Mouse (Mus musculus) intestine, postnatal 0 days (tissue): Measurements from ENCODE around the gene Atf6b. TPM values are rescaled to one million over a fixed set of nuclear protein-coding genes. Genes with fewer than 3 reads are reported as not detected.

Experiments used
- ATAC-seq: fragments of 200-750 bp; cut with Nextera tagmentation; 2 replicates; pipeline ENCODE4 v1.8.0; 2017; ENCODE audit warnings: mild to moderate bottlenecking, moderate TSS enrichment, moderate library complexity
- H3K27ac ChIP-seq: fragments of 300-500 bp; sonication (generic); 2 replicates; pipeline ENCODE4 v1.5.1; 2014; ENCODE audit warnings: mild to moderate bottlenecking, low read depth, low read length, moderate library complexity
- H3K27me3 ChIP-seq: fragments of 300-500 bp; sonication (generic); replicated peaks from 2 replicates; pipeline ENCODE4 v1.6.1; 2014; ENCODE audit warnings: low read length, mixed read lengths; ENCODE audit not compliant: control insufficient read depth, insufficient read depth
- H3K36me3 ChIP-seq: fragments of 300-500 bp; sonication (generic); 2 replicates; pipeline ENCODE4 v1.6.1; 2014; ENCODE audit warnings: mild to moderate bottlenecking, moderate library complexity; ENCODE audit not compliant: control insufficient read depth, insufficient read depth
- H3K4me1 ChIP-seq: fragments of 300-500 bp; sonication (generic); replicated peaks from 2 replicates; pipeline ENCODE4 v1.6.1; 2014; ENCODE audit warnings: antibody characterized with exemption, low read length, mixed read lengths; ENCODE audit not compliant: control insufficient read depth, insufficient read depth
- H3K4me2 ChIP-seq: fragments of 300-500 bp; sonication (generic); replicated peaks from 2 replicates; pipeline ENCODE4 v1.6.1; 2014; ENCODE audit warnings: low read depth, mild to moderate bottlenecking, moderate library complexity
- H3K4me3 ChIP-seq: fragments of 300-500 bp; sonication (generic); 2 replicates; pipeline ENCODE4 v1.5.1; 2014; ENCODE audit warnings: low read depth, low read length
- H3K9ac ChIP-seq: fragments of 300-500 bp; sonication (generic); 2 replicates; pipeline ENCODE4 v1.6.1; 2014; ENCODE audit warnings: mild to moderate bottlenecking, low read depth, low read length
- H3K9me3 ChIP-seq: fragments of 300-500 bp; sonication (generic); 2 replicates; pipeline ENCODE4 v1.6.1; 2016; ENCODE audit warnings: mixed run types; ENCODE audit not compliant: control insufficient read depth
- CTCF ChIP-seq: sonication (generic); IDR thresholded peaks from 2 replicates; pipeline ENCODE4 v1.5.1; 2016; ENCODE audit warnings: low read depth, mild to moderate bottlenecking, control low read depth, antibody characterized with exemption, moderate library complexity
- WGBS: fragments of 180-500 bp; shearing (Covaris S2); extraction: QIAGEN DNeasy Blood & Tissue Kit; methylation state at CpG from one replicate; pipeline ENCODE4 v1.1.7; 2014; 5-methylcytosine and 5-hydroxymethylcytosine counted together
- polyA plus RNA-seq: library from polyadenylated mRNA; unstranded; fragments of >200 nt; fragmentation: Nextera tagmentation; extraction: Ambion mirVana; gene quantifications from 2 replicates; pipeline ENCODE4 v1.2.1, GENCODE M21; 2015

The Atf6b gene
- polyA plus RNA-seq, 1 experiment from 2014 or later, result 22.9 TPM

DNA sequence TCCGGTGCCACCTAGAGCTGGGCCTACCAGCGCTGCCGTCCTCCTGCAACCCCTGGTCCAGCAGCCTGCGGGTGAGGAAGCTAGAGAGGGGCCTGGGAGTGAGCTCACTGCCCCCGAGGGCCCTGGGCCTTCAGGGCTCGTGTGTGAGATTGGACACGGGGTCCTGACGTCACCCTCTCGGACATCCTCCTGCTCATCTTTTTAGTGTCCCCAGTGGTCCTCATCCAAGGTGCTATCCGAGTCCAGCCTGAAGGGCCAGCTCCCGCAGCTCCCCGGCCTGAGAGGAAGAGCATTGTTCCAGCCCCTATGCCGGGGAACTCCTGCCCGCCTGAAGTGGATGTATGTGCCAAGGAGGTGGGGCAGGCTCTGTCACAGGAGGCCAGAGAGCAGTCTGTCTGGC is 3.8 kb downstream of the Atf6b start:
- no peak for TF ChIP-seq CTCF
- Histone ChIP-seq H3K9me3 (no peaks in the 10 kb centered on the region), H3K36me3 (peaks cover 33% of the 10 kb centered on the region), H3K4me2 (no peak overlapping the region), H3K27ac (no peak overlapping the region), H3K4me3 (no peak overlapping the region), H3K9ac (no peak overlapping the region), H3K27me3 (no peaks in the 10 kb centered on the region), H3K4me1 (no peaks in the 10 kb centered on the region)
- 96% methylated on average over 14 of the region's 14 CpGs for WGBS
- ATAC-seq, result no peak

DNA sequence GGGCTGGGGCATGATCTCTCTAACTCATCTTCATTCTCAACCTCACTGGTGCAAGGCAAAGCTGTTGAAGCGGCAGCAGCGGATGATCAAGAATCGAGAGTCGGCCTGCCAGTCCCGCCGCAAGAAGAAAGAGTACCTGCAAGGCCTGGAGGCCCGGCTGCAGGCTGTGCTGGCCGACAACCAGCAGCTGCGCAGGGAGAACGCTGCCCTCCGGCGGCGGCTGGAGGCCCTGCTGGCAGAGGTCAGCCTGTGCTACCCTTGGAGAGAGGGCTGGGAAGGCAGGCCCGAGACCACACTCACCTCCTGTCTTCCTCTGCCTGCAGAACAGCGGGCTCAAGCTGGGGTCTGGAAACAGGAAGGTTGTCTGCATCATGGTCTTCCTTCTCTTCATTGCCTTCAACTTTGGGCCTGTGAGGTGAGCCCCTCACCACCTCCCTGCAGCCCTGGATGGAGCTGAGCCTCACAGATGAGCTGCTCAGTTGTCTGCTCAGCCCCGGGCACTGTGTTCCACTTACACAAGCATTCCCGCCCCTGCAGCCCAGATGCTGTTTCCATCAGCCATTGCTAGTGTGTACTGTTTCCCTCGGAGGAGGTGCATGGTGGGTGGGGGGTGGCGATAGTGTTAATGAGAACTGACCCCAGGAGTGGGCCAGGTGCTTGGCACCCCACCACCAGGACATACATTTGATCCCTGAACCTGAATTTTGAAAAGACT is 4.7 kb downstream of the Atf6b start:
- H3K27me3 ChIP-seq, result no peaks in the 10 kb centered on the region
- 54% methylated on average over 19 of the region's 19 CpGs for WGBS
- no peak overlapping the region for H3K4me2 ChIP-seq
- H3K36me3 ChIP-seq, result peaks cover 33% of the 10 kb centered on the region
- H3K9ac ChIP-seq, result no peak overlapping the region
- no peak overlapping the region for H3K4me3 ChIP-seq
- ATAC-seq, result no peak
- no peaks in the 10 kb centered on the region for H3K9me3 ChIP-seq
- no peak overlapping the region for H3K27ac ChIP-seq
- peak; percentile 77 for TF ChIP-seq CTCF
- H3K4me1 ChIP-seq, result peaks cover 7% of the 10 kb centered on the region; the same call in 1 of the 2 replicates

DNA sequence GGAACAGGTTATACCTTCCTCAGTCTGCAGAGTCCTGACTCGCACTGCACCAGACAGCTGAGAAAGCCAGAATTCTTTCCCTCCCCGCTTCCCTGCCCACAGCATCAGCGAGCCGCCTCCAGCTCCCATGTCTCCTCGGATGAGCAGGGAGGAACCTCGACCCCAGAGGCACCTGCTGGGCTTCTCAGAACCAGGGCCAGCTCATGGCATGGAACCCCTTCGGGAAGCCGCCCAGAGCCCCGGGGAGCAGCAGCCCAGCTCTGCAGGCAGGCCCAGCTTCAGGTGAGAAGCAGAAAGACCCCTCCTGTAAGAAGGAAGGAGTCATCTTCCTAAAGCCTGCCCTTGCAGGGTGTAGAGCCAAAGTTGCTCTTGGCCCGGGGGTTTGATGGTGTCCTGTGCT is 5.6 kb downstream of the Atf6b start:
- H3K4me1 ChIP-seq, result peaks cover 7% of the 10 kb centered on the region; the same call in 1 of the 2 replicates
- no peak overlapping the region for H3K4me2 ChIP-seq
- no peak overlapping the region for H3K27ac ChIP-seq
- no peaks in the 10 kb centered on the region for H3K9me3 ChIP-seq
- H3K9ac ChIP-seq, result no peak overlapping the region
- ATAC-seq, result no peak
- no peak overlapping the region for H3K4me3 ChIP-seq
- H3K27me3 ChIP-seq, result no peaks in the 10 kb centered on the region
- WGBS, result 89% methylated on average over 10 of the region's 10 CpGs
- H3K36me3 ChIP-seq, result peaks cover 33% of the 10 kb centered on the region
- no peak for TF ChIP-seq CTCF

DNA sequence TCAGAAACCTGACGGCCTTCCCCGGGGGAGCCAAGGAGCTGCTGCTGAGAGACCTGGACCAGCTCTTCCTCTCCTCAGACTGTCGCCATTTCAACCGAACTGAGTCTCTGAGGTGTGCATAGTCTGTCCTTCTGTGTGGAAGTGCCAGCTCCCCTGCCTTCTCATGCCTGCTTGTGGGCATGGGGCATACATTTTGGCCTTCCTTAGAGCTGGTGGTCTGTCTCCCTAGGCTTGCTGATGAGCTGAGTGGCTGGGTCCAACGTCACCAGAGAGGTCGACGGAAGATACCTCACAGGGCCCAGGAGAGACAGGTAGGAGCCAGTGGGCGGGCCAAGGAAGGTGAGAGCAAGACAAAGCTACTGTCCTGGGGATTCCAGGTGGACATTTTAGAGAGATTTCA is 6.0 kb downstream of the Atf6b start:
- peaks cover 33% of the 10 kb centered on the region for H3K36me3 ChIP-seq
- peaks cover 7% of the 10 kb centered on the region; the same call in 1 of the 2 replicates for H3K4me1 ChIP-seq
- no peak overlapping the region for H3K4me3 ChIP-seq
- TF ChIP-seq CTCF, result no peak
- no peak overlapping the region for H3K27ac ChIP-seq
- no peak overlapping the region for H3K4me2 ChIP-seq
- WGBS, result 89% methylated on average over 8 of the region's 8 CpGs
- ATAC-seq, result no peak
- no peak overlapping the region for H3K9ac ChIP-seq
- H3K9me3 ChIP-seq, result no peaks in the 10 kb centered on the region
- no peaks in the 10 kb centered on the region for H3K27me3 ChIP-seq

DNA sequence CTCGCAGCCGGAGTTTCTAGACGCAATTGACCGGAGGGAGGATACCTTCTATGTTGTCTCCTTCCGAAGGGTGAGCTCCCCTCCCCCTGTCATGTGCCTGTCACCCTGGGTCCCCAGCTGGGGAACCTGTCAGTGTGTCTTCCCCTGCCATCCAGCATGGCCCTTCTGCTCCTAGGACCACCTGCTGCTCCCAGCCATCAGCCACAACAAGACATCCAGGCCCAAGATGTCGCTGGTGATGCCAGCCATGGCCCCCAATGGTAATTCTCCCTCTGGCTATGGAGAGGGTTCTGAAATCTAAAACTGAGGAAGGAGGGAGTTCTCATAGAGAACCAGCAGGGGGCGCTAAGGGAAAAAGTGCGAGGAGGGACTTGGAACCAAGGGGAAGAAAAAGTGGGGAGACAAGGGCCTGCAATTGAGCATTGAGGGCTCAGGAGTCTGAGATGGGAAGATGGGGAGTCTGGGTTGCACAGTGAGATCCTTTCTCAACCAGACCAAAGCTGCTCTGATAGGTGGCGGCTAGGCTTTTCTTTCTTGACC is 6.9 kb downstream of the Atf6b start:
- H3K9me3 ChIP-seq, result no peaks in the 10 kb centered on the region
- no peak overlapping the region for H3K9ac ChIP-seq
- H3K4me1 ChIP-seq, result peaks cover 7% of the 10 kb centered on the region; the same call in 1 of the 2 replicates
- peaks cover 33% of the 10 kb centered on the region for H3K36me3 ChIP-seq
- 66% methylated on average over 9 of the region's 9 CpGs for WGBS
- H3K4me3 ChIP-seq, result no peak overlapping the region
- H3K27me3 ChIP-seq, result peaks cover 1% of the 10 kb centered on the region; the same call in 1 of the 2 replicates
- no peak overlapping the region for H3K4me2 ChIP-seq
- ATAC-seq, result no peak
- H3K27ac ChIP-seq, result no peak overlapping the region
- peak; percentile 89 for TF ChIP-seq CTCF

DNA sequence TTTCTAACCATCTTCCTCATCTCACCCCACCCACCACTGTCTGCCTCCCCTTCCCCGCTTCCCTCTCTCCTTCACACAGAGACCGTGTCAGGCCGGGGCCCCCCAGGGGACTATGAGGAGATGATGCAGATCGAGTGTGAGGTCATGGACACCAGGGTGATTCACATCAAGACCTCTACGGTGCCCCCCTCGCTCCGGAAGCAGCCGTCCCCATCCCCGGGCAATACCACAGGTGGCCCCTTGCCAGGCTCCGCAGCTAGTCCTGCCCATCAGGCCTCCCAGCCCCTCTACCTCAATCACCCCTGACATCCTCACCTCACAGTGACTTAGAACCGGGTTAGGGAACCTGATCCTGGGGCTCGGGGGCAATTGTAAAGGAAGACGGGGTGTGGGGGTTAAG is 7.4 kb downstream of the Atf6b start:
- no peak for TF ChIP-seq CTCF
- H3K4me2 ChIP-seq, result no peak overlapping the region
- no peak for ATAC-seq
- no peak overlapping the region for H3K9ac ChIP-seq
- H3K4me3 ChIP-seq, result no peak overlapping the region
- 83% methylated on average over 12 of the region's 13 CpGs for WGBS
- H3K27me3 ChIP-seq, result peaks cover 7% of the 10 kb centered on the region; the same call in 1 of the 2 replicates
- H3K9me3 ChIP-seq, result no peaks in the 10 kb centered on the region
- H3K27ac ChIP-seq, result peak overlapping the region; percentile 62; the same call in 1 of the 2 replicates
- peaks cover 7% of the 10 kb centered on the region; the same call in 1 of the 2 replicates for H3K4me1 ChIP-seq
- peaks cover 33% of the 10 kb centered on the region for H3K36me3 ChIP-seq
